Mouse (Mus musculus): ENCODE data around the gene a.

GRCm38 (mm10) chr2:154836537-154836936, 45.3 kb downstream of the a start:
- TF ChIP-seq CTCF (IDR thresholded peaks at IDR 0.05; ENCODE audit: low read depth, low read length) (no peak), GATA1 (IDR thresholded peaks at IDR 0.05; ENCODE audit: borderline replicate concordance, low read length) (no peak)

Data from G1E (cell line).